Mouse (Mus musculus): ENCODE measurements at regions not wholly inside any gene's neighbourhood (a gene's known extent, or its start where the extent isn't known, plus 50 kb on each side); places are given as distances from the start of the nearest gene placed in this dataset.

GRCm38 (mm10) chr2:19049877-19050731, 52.0 kb downstream of the 4930426L09Rik start:
- no peak for DNase-seq
- intact Hi-C loops (cut with DNase I; ENCODE audit: low total_unique reads): no loop called here

- intact Hi-C loops (cut with DNase I; ENCODE audit: low total_unique reads): no loop called here
- DNase-seq: no peak
These were observed 57.4 kb downstream of the 4930426L09Rik start for GRCm38 (mm10) chr2:19055500-19055899.

- intact Hi-C loops (cut with DNase I; ENCODE audit: low total_unique reads): no loop called here
- no peak for DNase-seq
These were observed 59.7 kb downstream of the 4930426L09Rik start for GRCm38 (mm10) chr2:19057859-19058258.

GRCm38 (mm10) chr2:19058765-19059164, 60.6 kb downstream of the 4930426L09Rik start:
- intact Hi-C loops (cut with DNase I; ENCODE audit: low total_unique reads): no loop called here

GRCm38 (mm10) chr2:19059246-19059645, 61.1 kb downstream of the 4930426L09Rik start:
- DNase-seq: no peak
- intact Hi-C loops (cut with DNase I; ENCODE audit: low total_unique reads): no loop called here

More at GRCm38 (mm10) chr2:19058765-19059164, 60.6 kb downstream of the 4930426L09Rik start:
- no peak for DNase-seq

- intact Hi-C loops (cut with DNase I; ENCODE audit: low total_unique reads): no loop called here
- DNase-seq: no peak
These were observed 62.2 kb downstream of the 4930426L09Rik start for GRCm38 (mm10) chr2:19060218-19060915.

- intact Hi-C loops (cut with DNase I; ENCODE audit: low total_unique reads): no loop called here
- peak; percentile 20 for DNase-seq
These were observed 66.6 kb downstream of the 4930426L09Rik start for GRCm38 (mm10) chr2:19064560-19065362.

- no peak for DNase-seq
- intact Hi-C loops (cut with DNase I; ENCODE audit: low total_unique reads): no loop called here
These were observed 67.4 kb downstream of the 4930426L09Rik start for GRCm38 (mm10) chr2:19065511-19065910.

- DNase-seq: no peak
- intact Hi-C loops (cut with DNase I; ENCODE audit: low total_unique reads): no loop called here
These were observed 70.0 kb downstream of the 4930426L09Rik start for GRCm38 (mm10) chr2:19068161-19068560.

GRCm38 (mm10) chr2:19083816-19084215, 85.7 kb downstream of the 4930426L09Rik start:
- no peak for DNase-seq
- intact Hi-C loops (cut with DNase I; ENCODE audit: low total_unique reads): no loop called here

GRCm38 (mm10) chr2:19085105-19085504, 87.0 kb downstream of the 4930426L09Rik start:
- intact Hi-C loops (cut with DNase I; ENCODE audit: low total_unique reads): no loop called here
- no peak for DNase-seq

- intact Hi-C loops (cut with DNase I; ENCODE audit: low total_unique reads): no loop called here
- no peak for DNase-seq
These were observed 88.0 kb downstream of the 4930426L09Rik start for GRCm38 (mm10) chr2:19086167-19086566.

- no peak for DNase-seq
These were observed 88.5 kb downstream of the 4930426L09Rik start for GRCm38 (mm10) chr2:19086621-19087020.

GRCm38 (mm10) chr2:19099384-19099783, 99.7 kb upstream of the Armc3 start:
- intact Hi-C loops (cut with DNase I; ENCODE audit: low total_unique reads): no loop called here
- no peak for DNase-seq

More at GRCm38 (mm10) chr2:19086621-19087020, 88.5 kb downstream of the 4930426L09Rik start:
- intact Hi-C loops (cut with DNase I; ENCODE audit: low total_unique reads): no loop called here

GRCm38 (mm10) chr2:19108753-19109152, 90.3 kb upstream of the Armc3 start:
- DNase-seq: no peak
- intact Hi-C loops (cut with DNase I; ENCODE audit: low total_unique reads): no loop called here

- DNase-seq: no peak
- intact Hi-C loops (cut with DNase I; ENCODE audit: low total_unique reads): no loop called here
These were observed 79.2 kb upstream of the Armc3 start for GRCm38 (mm10) chr2:19119871-19120270.

- intact Hi-C loops (cut with DNase I; ENCODE audit: low total_unique reads): no loop called here
- no peak for DNase-seq
These were observed 66.2 kb upstream of the Armc3 start for GRCm38 (mm10) chr2:19132864-19133263.

- DNase-seq: no peak
These were observed 56.5 kb upstream of the Armc3 start for GRCm38 (mm10) chr2:19142586-19142985.

GRCm38 (mm10) chr2:19145412-19145811, 53.7 kb upstream of the Armc3 start:
- no peak for DNase-seq
- intact Hi-C loops (cut with DNase I; ENCODE audit: low total_unique reads): loop anchor here (10.0 kb wide), 1 partner anchor 271 kb away; no protein-coding TSS in a partner anchor

More at GRCm38 (mm10) chr2:19142586-19142985, 56.5 kb upstream of the Armc3 start:
- intact Hi-C loops (cut with DNase I; ENCODE audit: low total_unique reads): loop anchor here (10.0 kb wide), 1 partner anchor 268 kb away; no protein-coding TSS in a partner anchor

- no peak for DNase-seq
These were observed 53.2 kb upstream of the Armc3 start for GRCm38 (mm10) chr2:19145881-19146280.

More at GRCm38 (mm10) chr2:19145881-19146280, 53.2 kb upstream of the Armc3 start:
- intact Hi-C loops (cut with DNase I; ENCODE audit: low total_unique reads): loop anchor here (10.0 kb wide), 1 partner anchor 271 kb away; no protein-coding TSS in a partner anchor

All from gastrocnemius, postnatal 14 days (tissue).